Mouse (Mus musculus) hindbrain, embryonic 11.5 days (tissue): ENCODE results near the gene Gm20481. TPM values are rescaled to one million over a fixed set of nuclear protein-coding genes. Genes with fewer than 3 reads are reported as not detected.
"Not testable (repeated sequence)": the region's sequence is repeated elsewhere in the genome, so short reads cannot be mapped to it uniquely, and the experiment has no call there.

ENCODE experiments used
- ATAC-seq: fragments of 200-750 bp; cut with Nextera tagmentation; 2 replicates; pipeline ENCODE4 v1.8.0; 2017; ENCODE audit warnings: mild to moderate bottlenecking, moderate TSS enrichment, moderate library complexity; ENCODE audit not compliant: low FRiP score
- DNase-seq: peaks from one replicate; pipeline ENCODE4 v3.0.0-alpha.2; 2015; ENCODE audit warnings: low spot score
- H3K27ac ChIP-seq: fragments of 300-500 bp; sonication (generic); 2 replicates; pipeline ENCODE4 v1.5.1; 2014; ENCODE audit warnings: mild to moderate bottlenecking, low read depth, low read length
- H3K27me3 ChIP-seq: fragments of 300-500 bp; sonication (generic); 2 replicates; pipeline ENCODE4 v1.6.1; 2014; ENCODE audit warnings: mild to moderate bottlenecking, low read length, moderate library complexity, mixed read lengths; ENCODE audit not compliant: control insufficient read depth, insufficient read depth
- H3K36me3 ChIP-seq: fragments of 300-500 bp; sonication (generic); 2 replicates; pipeline ENCODE4 v1.6.1; 2014; ENCODE audit warnings: mild to moderate bottlenecking, low read length, moderate library complexity, mixed read lengths; ENCODE audit not compliant: control insufficient read depth, insufficient read depth
- H3K4me1 ChIP-seq: fragments of 300-500 bp; sonication (generic); replicated peaks from 2 replicates; pipeline ENCODE4 v1.6.1; 2014; ENCODE audit warnings: low read length, mixed read lengths; ENCODE audit not compliant: control insufficient read depth, insufficient read depth
- H3K4me2 ChIP-seq: fragments of 300-500 bp; sonication (generic); replicated peaks from 2 replicates; pipeline ENCODE4 v1.6.1; 2014; ENCODE audit warnings: mild to moderate bottlenecking, low read depth, low read length
- H3K4me3 ChIP-seq: fragments of 300-500 bp; sonication (generic); 2 replicates; pipeline ENCODE4 v1.5.1; 2014; ENCODE audit warnings: low read depth, low read length
- H3K9ac ChIP-seq: fragments of 300-500 bp; sonication (generic); 2 replicates; pipeline ENCODE4 v1.6.1; 2014; ENCODE audit warnings: low read depth, low read length
- H3K9me3 ChIP-seq: fragments of 300-500 bp; sonication (generic); 2 replicates; pipeline ENCODE4 v1.6.1; 2016; ENCODE audit warnings: low read length; ENCODE audit not compliant: control insufficient read depth
- WGBS: fragments of 180-500 bp; shearing (Covaris S2); extraction: QIAGEN DNeasy Blood & Tissue Kit; methylation state at CpG from one replicate; pipeline ENCODE4 v1.1.7; 2014; 5-methylcytosine and 5-hydroxymethylcytosine counted together
- polyA plus RNA-seq: library from polyadenylated mRNA; unstranded; fragments of >200 nt; fragmentation: Nextera tagmentation; extraction: Ambion mirVana; gene quantifications from 2 replicates; pipeline ENCODE4 v1.2.1, GENCODE M21; 2014

Gm20481 gene
- polyA plus RNA-seq, 1 experiment from 2014 or later, result 0.49 TPM

GRCm38 (mm10) chr17:34995927-34996326 is 26.2 kb downstream of the Gm20481 start:
- H3K27ac ChIP-seq, H3K27me3 ChIP-seq, H3K36me3 ChIP-seq, DNase-seq, H3K9ac ChIP-seq, H3K4me2 ChIP-seq, ATAC-seq, H3K9me3 ChIP-seq, H3K4me3 ChIP-seq, H3K4me1 ChIP-seq: not testable (repeated sequence)
- WGBS, result 95% methylated on average over 4 of the region's 4 CpGs

- 84% methylated on average over 12 of the region's 14 CpGs for WGBS
- Histone ChIP-seq H3K4me3 (no peak overlapping the region), H3K27ac (no peak overlapping the region), H3K4me1 (no peaks in the 10 kb centered on the region), H3K27me3 (no peaks in the 10 kb centered on the region), H3K9ac (no peak overlapping the region), H3K9me3 (no peaks in the 10 kb centered on the region), H3K36me3 (no peaks in the 10 kb centered on the region), H3K4me2 (no peak overlapping the region)
- no peak for DNase-seq
- no peak for ATAC-seq
These were observed 26.9 kb downstream of the Gm20481 start for GRCm38 (mm10) chr17:34996411-34997141.

- H3K36me3 ChIP-seq, result no peaks in the 10 kb centered on the region
- ATAC-seq (no peak), DNase-seq (no peak)
- H3K4me2 ChIP-seq, result no peak overlapping the region
- peaks cover under 1% of the 10 kb centered on the region for H3K4me1 ChIP-seq
- H3K9me3 ChIP-seq, result no peaks in the 10 kb centered on the region
- H3K4me3 ChIP-seq, result no peak overlapping the region
- H3K27me3 ChIP-seq, result no peaks in the 10 kb centered on the region
- WGBS, result 88% methylated on average over 5 of the region's 5 CpGs
- no peak overlapping the region for H3K27ac ChIP-seq
- H3K9ac ChIP-seq, result no peak overlapping the region
These were observed 27.4 kb downstream of the Gm20481 start for GRCm38 (mm10) chr17:34997142-34997483.

DNA sequence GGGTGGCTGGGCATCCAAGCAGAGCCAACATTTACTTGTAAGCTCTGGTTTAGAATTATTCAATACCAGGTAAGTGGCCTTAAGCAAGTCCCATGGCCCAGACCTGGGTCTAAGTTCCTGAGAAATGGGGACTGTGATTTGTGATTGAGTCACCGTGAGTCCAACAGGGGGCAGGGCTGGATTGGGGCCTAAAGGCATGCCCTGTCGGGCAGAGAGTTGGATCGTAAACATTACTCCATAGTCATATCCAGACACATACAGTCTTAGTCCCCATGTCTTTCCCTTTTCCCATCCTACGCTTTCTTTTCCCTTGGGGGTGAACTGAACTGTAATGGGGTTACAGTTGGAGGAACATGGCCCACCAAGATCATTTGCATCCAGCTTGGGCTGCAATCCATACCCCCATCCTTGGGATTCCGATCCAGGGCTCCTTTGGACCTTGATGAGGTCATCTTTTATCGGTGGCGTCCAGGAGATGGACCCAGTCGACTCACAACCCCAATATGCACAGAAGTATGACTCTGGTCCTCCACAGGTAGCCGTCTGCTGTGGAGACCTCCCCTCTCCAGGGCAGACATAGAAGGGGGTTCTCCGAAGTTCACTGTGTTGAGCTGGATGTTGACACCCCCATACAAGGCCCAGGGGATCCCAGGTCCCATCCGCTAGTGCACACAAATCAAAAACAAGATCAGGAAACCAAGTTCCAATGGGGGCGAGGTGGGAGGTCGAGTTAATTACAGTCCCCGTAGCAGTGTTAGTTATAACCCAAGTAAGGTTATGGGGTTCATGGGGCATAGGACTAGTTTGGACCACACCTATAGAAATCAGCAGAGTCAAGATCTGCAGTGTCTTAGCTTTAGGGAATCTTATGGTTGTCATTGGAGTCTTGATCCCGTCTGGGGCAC is 29.1 kb downstream of the Gm20481 start:
- no peak overlapping the region for H3K9ac ChIP-seq
- ATAC-seq, result no peak
- no peaks in the 10 kb centered on the region for H3K27me3 ChIP-seq
- H3K27ac ChIP-seq, result no peak overlapping the region
- 94% methylated on average over 15 of the region's 15 CpGs for WGBS
- no peaks in the 10 kb centered on the region for H3K36me3 ChIP-seq
- no peaks in the 10 kb centered on the region for H3K9me3 ChIP-seq
- DNase-seq, result no peak
- no peak overlapping the region for H3K4me3 ChIP-seq
- peaks cover 7% of the 10 kb centered on the region for H3K4me1 ChIP-seq
- no peak overlapping the region for H3K4me2 ChIP-seq

DNA sequence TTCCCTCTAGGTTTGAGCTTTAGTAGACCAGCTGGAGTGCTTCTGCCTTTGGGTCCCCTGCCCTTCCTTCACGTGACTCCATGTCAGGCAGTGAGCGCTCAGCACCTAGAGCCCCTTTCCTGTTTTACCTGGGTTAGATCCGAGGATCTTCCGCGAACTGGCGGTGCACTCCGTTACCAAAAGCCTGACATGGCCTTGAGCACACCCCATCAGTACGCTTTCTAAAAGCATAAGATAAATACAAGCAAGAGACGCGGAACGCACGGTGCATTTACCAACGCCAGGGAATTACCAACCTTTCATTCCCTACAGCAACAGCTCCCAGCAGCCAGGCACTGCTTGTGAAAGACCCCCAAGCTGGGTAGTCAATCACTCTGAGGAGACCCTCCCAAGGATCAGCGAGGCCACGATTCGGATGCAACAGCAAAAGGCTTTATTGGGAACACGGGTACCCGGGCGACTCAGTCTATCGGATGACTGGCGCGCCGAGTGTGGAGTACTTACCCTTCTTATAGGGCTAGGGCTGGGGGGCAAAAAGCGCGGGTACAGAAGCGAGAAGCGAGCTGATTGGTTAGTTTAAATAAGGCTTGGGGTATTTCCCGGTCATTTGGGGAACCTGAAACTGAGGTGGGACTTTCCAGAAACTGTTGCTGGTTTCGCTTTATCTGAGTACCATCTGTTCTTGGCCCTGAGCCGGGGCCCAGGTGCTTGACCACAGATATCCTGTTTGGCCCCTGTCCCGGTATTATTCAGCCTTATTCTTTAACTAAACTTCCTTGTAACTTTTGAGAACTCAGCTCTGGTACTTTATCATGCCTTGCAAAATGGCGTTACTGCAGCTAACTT is 30.4 kb downstream of the Gm20481 start:
- H3K36me3 ChIP-seq, H3K27me3 ChIP-seq, H3K9me3 ChIP-seq, H3K4me1 ChIP-seq, ATAC-seq: not testable (repeated sequence)
- peak; percentile 37 for DNase-seq
- 26% methylated on average over 29 of the region's 32 CpGs for WGBS
- peak overlapping the region; percentile 89 for H3K4me3 ChIP-seq
- H3K4me2 ChIP-seq, result peak overlapping the region; percentile 99
- H3K27ac ChIP-seq, result peak overlapping the region; percentile 97; the same call in 1 of the 2 replicates
- peak overlapping the region; percentile 95 for H3K9ac ChIP-seq

DNA sequence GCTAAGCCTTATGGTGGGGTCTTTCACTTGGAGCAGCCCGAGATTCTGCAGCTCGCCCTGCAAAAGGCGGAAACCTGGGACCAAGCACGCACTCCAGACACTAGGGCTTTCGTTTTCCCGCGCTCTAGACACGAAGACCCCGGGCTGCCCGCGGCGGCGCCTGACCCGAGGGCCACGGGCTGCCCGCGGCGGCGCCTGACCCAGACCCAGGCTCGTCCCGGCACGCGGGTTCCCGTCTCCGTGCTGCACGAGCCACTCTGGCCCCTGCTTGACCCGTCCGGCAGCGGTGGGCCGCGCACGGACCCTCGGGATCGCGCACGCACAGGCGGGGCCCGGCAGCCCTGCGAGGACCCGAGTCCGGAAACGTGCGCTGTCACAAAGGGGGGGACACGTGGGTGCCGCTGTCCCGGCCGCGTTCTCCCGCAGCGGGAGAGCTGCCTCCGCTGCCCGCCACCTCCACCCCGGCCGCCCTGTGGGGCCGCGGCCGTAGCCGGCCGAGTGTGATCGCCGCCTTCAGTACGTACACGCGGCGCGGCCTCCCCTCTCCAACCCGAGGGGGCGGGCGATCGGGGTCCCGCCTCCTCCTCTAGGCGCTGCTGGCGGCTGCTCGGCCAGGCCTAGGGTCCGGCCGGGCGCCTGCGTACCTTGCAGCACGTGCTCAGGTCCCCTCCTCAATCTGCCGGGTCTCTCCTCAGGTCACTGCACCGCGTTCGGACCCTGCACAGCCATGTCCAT is 31.2 kb downstream of the Gm20481 start, which contains the start of gene Vars:
Gene Vars (plus strand): TSS at position 271 of the 735 bp plus-strand sequence.
- WGBS, result under 1% methylated on average over 82 of the region's 83 CpGs
- ATAC-seq, result peak; percentile 91
- H3K4me1 ChIP-seq, result peaks cover 7% of the 10 kb centered on the region

GRCm38 (mm10) chr17:35001452-35002152 is 31.9 kb downstream of the Gm20481 start:
- H3K36me3 ChIP-seq, result peaks cover 12% of the 10 kb centered on the region; the same call in 1 of the 2 replicates
- H3K9ac ChIP-seq, result peak overlapping the region; percentile 95
- peaks cover 7% of the 10 kb centered on the region for H3K4me1 ChIP-seq
- peak; percentile 38 for ATAC-seq
- H3K4me2 ChIP-seq, result peak overlapping the region; percentile 99
- WGBS, result under 1% methylated on average over 35 of the region's 35 CpGs
- peak overlapping the region; percentile 97 for H3K27ac ChIP-seq
- DNase-seq, result peak; percentile 39
- H3K27me3 ChIP-seq, result no peaks in the 10 kb centered on the region
- peak overlapping the region; percentile 89 for H3K4me3 ChIP-seq
- no peaks in the 10 kb centered on the region for H3K9me3 ChIP-seq

More for the DNA sequence above, 31.2 kb downstream of the Gm20481 start, which contains the start of gene Vars:
- peak; percentile 93 for DNase-seq
- Histone ChIP-seq H3K9ac (peak within 1 kb of the TSS; percentile 95), H3K36me3 (peaks cover 12% of the 10 kb centered on the region; the same call in 1 of the 2 replicates), H3K9me3 (no peaks in the 10 kb centered on the region), H3K4me3 (peak within 1 kb of the TSS; percentile 89), H3K27me3 (no peaks in the 10 kb centered on the region), H3K4me2 (peak within 1 kb of the TSS; percentile 99), H3K27ac (peak within 1 kb of the TSS; percentile 97)
